Mouse (Mus musculus): ENCODE measurements at regions not wholly inside any gene's neighbourhood (a gene's known extent, or its start where the extent isn't known, plus 50 kb on each side); places are given as distances from the start of the nearest gene placed in this dataset.

GRCm38 (mm10) chr1:82015341-82015740 lies 217.6 kb upstream of the Gm9747 start:
- TF ChIP-seq CTCF (conservative IDR thresholded peaks at IDR 0.05; ENCODE audit: low read length) (no peak), POU5F1 (IDR thresholded peaks at IDR 0.05; ENCODE audit: borderline replicate concordance, low read length) (no peak), NANOG (IDR thresholded peaks at IDR 0.05; ENCODE audit: borderline replicate concordance, low read length) (no peak)

All from E14TG2a.4 (cell line).